24 mouse cellular contexts compared by ENCODE assay signal in genomic region chrX:130044525-130044924, GRCm38 (mm10).
DNase-seq lines count a peak whose midpoint lies in the region; ATAC-seq and TF ChIP-seq lines count a peak whose summit lies in the region.
"Had no signal": no experiment of that assay in that cellular context is flagged by ENCODE, and none has a peak within 500 bp of the region (broad histone marks: within the 10 kb centered on the region; RNA-seq: fewer than 3 reads in every experiment).

No protein-coding gene starts in this region.

- WGBS in embryonic facial prominence, embryonic 14.5 days = 57% methylated on average over 1 of the region's 1 CpGs
- 83% methylated on average over 1 of the region's 1 CpGs for WGBS in embryonic facial prominence, embryonic 10.5 days
- 77% methylated on average over 1 of the region's 1 CpGs for WGBS in limb, embryonic 10.5 days

- H3K36me3 ChIP-seq in embryonic facial prominence, embryonic 14.5 days (ENCODE audit: control insufficient read depth, insufficient read depth, low read length) = no peaks in the 10 kb centered on the region
- H3K36me3 ChIP-seq in embryonic facial prominence, embryonic 10.5 days (replicated peaks) = no peaks in the 10 kb centered on the region
- no peaks in the 10 kb centered on the region for H3K36me3 ChIP-seq in limb, embryonic 10.5 days
- H3K36me3 ChIP-seq: embryonic facial prominence, embryonic 12.5 days; forebrain, embryonic 12.5 days; heart, embryonic 10.5 days; heart, embryonic 15.5 days; hindbrain, embryonic 13.5 days; intestine, embryonic 15.5 days had no signal

- DNase-seq in embryonic facial prominence, embryonic 14.5 days (ENCODE audit: low spot score) = peak; percentile 1
- no peak for DNase-seq in embryonic facial prominence, embryonic 10.5 days (ENCODE audit: low spot score)
- DNase-seq in 3T3-L1 (ENCODE audit: low read depth, low spot score) = peak; percentile 57
- peak; percentile 40 for DNase-seq in MN1 (ENCODE audit: low spot score)
- peak; percentile 2 for DNase-seq in brain, embryonic 14.5 days (ENCODE audit: low read depth)
- no peak for DNase-seq in gastrocnemius, postnatal 36 days
- DNase-seq in limb, embryonic 10.5 days (ENCODE audit: low spot score) = no peak
- DNase-seq: adrenal gland, adult 8-10 months; adrenal gland, postnatal 36 days; cerebellum, adult 11 months; cerebellum, adult 8-10 months; cerebellum, postnatal 14 days; embryo, embryonic 11 days; heart, adult 18-20 months; heart, postnatal 14 days had no signal

- H3K27ac ChIP-seq in embryonic facial prominence, embryonic 14.5 days (replicated peaks; ENCODE audit: low read depth, low read length) = no peak overlapping the region
- no peak overlapping the region for H3K27ac ChIP-seq in embryonic facial prominence, embryonic 10.5 days (replicated peaks)
- no peak overlapping the region for H3K27ac ChIP-seq in limb, embryonic 10.5 days
- H3K27ac ChIP-seq: embryonic facial prominence, embryonic 12.5 days; forebrain, embryonic 12.5 days; heart, embryonic 10.5 days; heart, embryonic 15.5 days; hindbrain, embryonic 13.5 days; hindbrain, postnatal 0 days; intestine, embryonic 15.5 days had no signal

- no peak for TF ChIP-seq POLR2A in brain, embryonic 14.5 days (IDR thresholded peaks at IDR 0.05; ENCODE audit: borderline replicate concordance, extremely low read depth, insufficient read depth, insufficient read length, poor library complexity, severe bottlenecking)

- no peak overlapping the region for H3K4me3 ChIP-seq in embryonic facial prominence, embryonic 14.5 days (ENCODE audit: low read depth, low read length)
- H3K4me3 ChIP-seq in embryonic facial prominence, embryonic 10.5 days = no peak overlapping the region
- no peak overlapping the region for H3K4me3 ChIP-seq in limb, embryonic 10.5 days
- H3K4me3 ChIP-seq: embryonic facial prominence, embryonic 12.5 days; forebrain, embryonic 12.5 days; heart, embryonic 10.5 days; heart, embryonic 15.5 days; hindbrain, embryonic 13.5 days; intestine, embryonic 15.5 days had no signal

- no peaks in the 10 kb centered on the region for H3K4me1 ChIP-seq in embryonic facial prominence, embryonic 14.5 days (ENCODE audit: control insufficient read depth, insufficient read depth, low read length)
- H3K4me1 ChIP-seq in embryonic facial prominence, embryonic 10.5 days = no peaks in the 10 kb centered on the region
- no peaks in the 10 kb centered on the region for H3K4me1 ChIP-seq in limb, embryonic 10.5 days
- H3K4me1 ChIP-seq: embryonic facial prominence, embryonic 12.5 days; forebrain, embryonic 12.5 days; heart, embryonic 10.5 days; heart, embryonic 15.5 days; hindbrain, embryonic 13.5 days; intestine, embryonic 15.5 days had no signal

- no peak overlapping the region for H3K4me2 ChIP-seq in embryonic facial prominence, embryonic 14.5 days (ENCODE audit: low read depth, low read length)
- H3K4me2 ChIP-seq: embryonic facial prominence, embryonic 12.5 days; forebrain, embryonic 12.5 days; heart, embryonic 15.5 days; hindbrain, embryonic 13.5 days; intestine, embryonic 15.5 days had no signal

- no peak for TF ChIP-seq CTCF in brain, embryonic 14.5 days (IDR thresholded peaks at IDR 0.05; ENCODE audit: borderline replicate concordance, extremely low read depth, insufficient read depth, insufficient read length)

- intact Hi-C loops in gastrocnemius, postnatal 36 days (cut with DNase I) = no loop called here

- H3K9me3 ChIP-seq in embryonic facial prominence, embryonic 14.5 days (ENCODE audit: control insufficient read depth, low read length) = no peaks in the 10 kb centered on the region
- no peaks in the 10 kb centered on the region for H3K9me3 ChIP-seq in embryonic facial prominence, embryonic 10.5 days
- H3K9me3 ChIP-seq in limb, embryonic 10.5 days (replicated peaks) = no peaks in the 10 kb centered on the region
- H3K9me3 ChIP-seq: embryonic facial prominence, embryonic 12.5 days; forebrain, embryonic 12.5 days; heart, embryonic 10.5 days; heart, embryonic 15.5 days; hindbrain, embryonic 13.5 days; intestine, embryonic 15.5 days had no signal

- no peaks in the 10 kb centered on the region for H3K27me3 ChIP-seq in embryonic facial prominence, embryonic 14.5 days (replicated peaks; ENCODE audit: control insufficient read depth, insufficient read depth, low read length)
- no peaks in the 10 kb centered on the region for H3K27me3 ChIP-seq in embryonic facial prominence, embryonic 10.5 days (replicated peaks; ENCODE audit: low read depth, poor library complexity, severe bottlenecking)
- no peaks in the 10 kb centered on the region for H3K27me3 ChIP-seq in limb, embryonic 10.5 days (ENCODE audit: low read depth, poor library complexity, severe bottlenecking)
- H3K27me3 ChIP-seq: embryonic facial prominence, embryonic 12.5 days; forebrain, embryonic 12.5 days; heart, embryonic 15.5 days; hindbrain, embryonic 13.5 days; intestine, embryonic 15.5 days had no signal

- ATAC-seq in embryonic facial prominence, embryonic 14.5 days (ENCODE audit: low read depth) = no peak
- ATAC-seq: forebrain, embryonic 16.5 days; hindbrain, postnatal 0 days; intestine, embryonic 15.5 days; Patski had no signal

- H3K9ac ChIP-seq in embryonic facial prominence, embryonic 14.5 days (ENCODE audit: low read depth, low read length) = no peak overlapping the region
- H3K9ac ChIP-seq: embryonic facial prominence, embryonic 12.5 days; forebrain, embryonic 12.5 days; heart, embryonic 15.5 days; hindbrain, embryonic 13.5 days; intestine, embryonic 15.5 days had no signal

Comparison
In these comparisons a context has a peak if more than half of its experiments do, and no peak if none do; other contexts are left out.
1. DNase-seq: peak in embryonic facial prominence, embryonic 14.5 days (single experiment), 3T3-L1 (single experiment), MN1 (single experiment) and brain, embryonic 14.5 days (single experiment); none in embryonic facial prominence, embryonic 10.5 days (single experiment), gastrocnemius, postnatal 36 days (0 of 2) and limb, embryonic 10.5 days (single experiment).